Mouse (Mus musculus): ENCODE results near the gene Taok3. TPM values are rescaled to one million over a fixed set of nuclear protein-coding genes. Genes with fewer than 3 reads are reported as not detected.

Taok3 gene
- polyA plus RNA-seq, 1 experiment from 2014 or later, result 13.3 TPM

DNA sequence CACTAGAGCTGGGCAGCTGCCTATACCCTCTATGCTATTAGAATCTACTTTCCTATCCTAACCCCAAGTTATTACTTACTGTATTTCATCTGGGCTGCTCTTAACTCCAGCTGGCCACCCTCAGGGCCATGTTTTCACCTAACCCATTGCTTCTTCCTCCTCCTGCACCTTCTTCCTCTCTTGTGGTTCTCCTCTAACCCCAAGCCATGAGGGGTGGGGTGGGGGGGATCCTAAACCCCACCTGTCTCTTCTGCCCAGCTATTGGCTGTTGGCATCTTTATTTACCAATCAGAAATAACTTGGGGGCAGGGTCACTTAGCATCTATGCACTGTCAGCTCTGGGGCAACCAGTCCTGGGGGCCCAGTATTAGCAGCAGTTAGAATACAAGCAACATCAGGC is 26.2 kb downstream of the Taok3 start:
- no peak overlapping the region for H3K9ac ChIP-seq
- no peaks in the 10 kb centered on the region for H3K36me3 ChIP-seq
- no peak overlapping the region for H3K27ac ChIP-seq (ENCODE audit: poor library complexity, severe bottlenecking)
- no peaks in the 10 kb centered on the region for H3K27me3 ChIP-seq (replicated peaks)
- ATAC-seq (ENCODE audit: insufficient number of reproducible peaks, low FRiP score), result no peak
- no peak overlapping the region for H3K4me2 ChIP-seq
- H3K4me3 ChIP-seq, result no peak overlapping the region
- peaks cover 7% of the 10 kb centered on the region; the same call in 1 of the 2 replicates for H3K4me1 ChIP-seq (replicated peaks)
- H3K9me3 ChIP-seq (replicated peaks), result peaks cover 5% of the 10 kb centered on the region; the same call in 1 of the 2 replicates

DNA sequence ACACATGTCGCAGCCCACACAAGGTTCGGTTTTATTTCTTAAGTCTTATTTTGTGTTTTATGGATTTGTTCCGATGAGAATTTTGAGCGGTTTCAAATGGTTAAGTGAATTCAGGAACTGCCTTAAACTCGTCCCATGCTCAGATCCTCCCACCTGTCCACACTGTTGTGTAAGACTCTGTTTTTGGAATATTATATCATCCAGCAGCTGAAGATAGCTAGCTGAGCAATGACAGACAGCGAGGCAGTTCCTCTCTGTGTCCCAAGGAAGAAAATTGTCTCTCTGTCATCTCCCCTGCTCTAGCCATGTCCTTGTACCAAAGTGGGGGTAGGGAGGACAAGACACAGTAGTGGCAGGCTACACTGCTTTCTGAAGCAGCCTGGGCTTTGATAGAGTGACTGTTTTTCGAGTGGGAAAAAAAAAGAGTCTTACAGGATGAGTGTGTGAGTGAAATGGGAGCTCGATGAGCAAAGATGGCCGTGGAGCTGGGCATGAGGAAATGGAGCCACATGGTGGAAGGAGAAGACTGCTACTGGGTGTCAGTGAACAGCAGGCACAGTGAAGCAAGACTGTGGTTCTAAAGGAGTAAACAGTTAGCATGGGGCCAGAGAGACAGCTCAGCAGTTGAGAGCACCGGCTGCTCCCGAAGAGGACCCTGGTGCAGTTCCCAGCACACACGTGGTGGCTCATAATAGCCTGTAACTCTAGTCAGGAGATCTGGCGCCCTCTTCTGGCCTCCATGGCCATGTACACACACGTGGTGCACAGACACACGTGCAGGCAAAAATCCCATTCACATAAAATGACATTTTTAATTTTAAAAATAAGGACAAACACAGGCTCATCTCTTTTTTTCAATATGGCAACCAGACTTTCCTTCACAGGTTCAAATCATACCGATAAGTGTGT is 27.5 kb downstream of the Taok3 start:
- Histone ChIP-seq H3K36me3 (no peaks in the 10 kb centered on the region), H3K4me3 (no peak overlapping the region), H3K4me1 (replicated peaks) (peaks cover 7% of the 10 kb centered on the region; the same call in 1 of the 2 replicates), H3K4me2 (no peak overlapping the region), H3K27me3 (replicated peaks) (no peaks in the 10 kb centered on the region), H3K9me3 (replicated peaks) (peaks cover 5% of the 10 kb centered on the region; the same call in 1 of the 2 replicates), H3K27ac (ENCODE audit: poor library complexity, severe bottlenecking) (no peak overlapping the region), H3K9ac (no peak overlapping the region)
- ATAC-seq (ENCODE audit: insufficient number of reproducible peaks, low FRiP score), result no peak
- WGBS, result 87% methylated on average over 16 of the region's 16 CpGs

DNA sequence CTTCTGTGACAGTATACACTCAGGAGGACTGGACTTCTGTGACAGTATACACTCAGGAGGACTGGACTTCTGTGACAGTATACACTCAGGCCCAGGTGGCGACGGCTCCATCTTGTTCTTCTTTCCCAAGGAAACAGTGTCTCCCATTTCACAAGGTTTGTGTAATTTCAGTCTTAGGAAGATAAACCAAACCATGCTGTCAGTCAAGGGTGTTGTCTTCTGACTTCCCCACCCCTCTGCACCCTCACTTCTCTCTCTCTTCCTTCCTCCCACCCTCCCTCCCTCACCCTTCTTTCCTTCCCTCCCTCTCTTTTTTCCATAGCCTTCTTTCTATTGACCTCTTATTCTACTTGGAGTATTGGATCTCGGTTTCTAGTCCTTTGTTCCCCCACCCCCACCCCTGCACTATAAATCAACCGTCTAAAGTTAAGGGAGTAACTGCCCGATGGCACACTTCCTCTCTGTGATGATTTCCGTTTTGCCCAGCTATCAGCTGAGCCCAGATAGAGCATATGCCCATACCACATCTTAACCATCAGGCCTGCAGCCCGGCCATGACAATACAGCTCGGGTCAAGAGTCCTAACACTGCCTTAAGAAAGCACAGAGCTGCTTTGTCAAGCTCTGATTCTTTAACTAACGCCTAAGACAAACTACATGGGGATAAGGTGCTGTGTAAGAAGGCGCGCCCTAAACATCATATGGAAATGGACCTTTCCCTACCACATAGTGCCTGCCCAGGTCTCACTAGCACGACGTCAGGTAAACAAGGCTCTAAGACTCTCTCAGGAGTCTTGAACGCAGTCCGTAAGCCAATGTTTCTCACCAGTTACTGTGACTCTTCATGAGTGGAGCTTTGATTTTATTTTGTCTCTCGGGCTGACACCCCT is 29.4 kb downstream of the Taok3 start:
- ATAC-seq (ENCODE audit: insufficient number of reproducible peaks, low FRiP score), result no peak
- Histone ChIP-seq H3K27ac (ENCODE audit: poor library complexity, severe bottlenecking) (no peak overlapping the region), H3K4me2 (no peak overlapping the region), H3K4me3 (no peak overlapping the region), H3K36me3 (no peaks in the 10 kb centered on the region), H3K27me3 (replicated peaks) (no peaks in the 10 kb centered on the region), H3K4me1 (replicated peaks) (peaks cover 7% of the 10 kb centered on the region; the same call in 1 of the 2 replicates), H3K9ac (no peak overlapping the region), H3K9me3 (replicated peaks) (peaks cover 11% of the 10 kb centered on the region)
- WGBS, result 68% methylated on average over 16 of the region's 16 CpGs

GRCm38 (mm10) chr5:117150068-117150467 is 30.1 kb downstream of the Taok3 start:
- Histone ChIP-seq H3K4me3 (no peak overlapping the region), H3K9ac (no peak overlapping the region), H3K9me3 (replicated peaks) (peaks cover 11% of the 10 kb centered on the region), H3K27ac (ENCODE audit: poor library complexity, severe bottlenecking) (no peak overlapping the region), H3K27me3 (replicated peaks) (no peaks in the 10 kb centered on the region), H3K36me3 (no peaks in the 10 kb centered on the region), H3K4me1 (replicated peaks) (peaks cover 7% of the 10 kb centered on the region; the same call in 1 of the 2 replicates), H3K4me2 (no peak overlapping the region)
- no peak for ATAC-seq (ENCODE audit: insufficient number of reproducible peaks, low FRiP score)
- 83% methylated on average over 5 of the region's 5 CpGs for whole genome bisulfite sequencing

DNA sequence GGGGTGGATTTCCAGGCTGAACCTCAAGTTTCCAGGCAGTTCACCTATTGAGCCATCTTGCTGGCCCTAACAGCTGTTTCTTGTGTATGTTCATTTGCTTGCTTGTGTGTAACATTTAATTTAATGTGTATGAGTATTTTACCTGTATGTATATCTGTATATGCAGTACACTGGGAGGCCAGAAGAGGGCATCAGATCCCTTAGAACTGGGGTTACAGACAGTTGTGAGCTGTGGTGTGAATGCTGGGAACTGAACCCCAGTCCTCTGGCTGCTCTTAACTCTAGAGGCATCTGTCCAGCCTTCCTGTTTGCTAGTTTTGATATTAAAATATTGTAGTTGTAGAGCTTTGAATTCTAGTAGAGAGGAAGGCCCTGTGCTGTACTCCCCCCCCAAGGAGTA is 33.0 kb downstream of the Taok3 start:
- no peak overlapping the region for H3K27ac ChIP-seq (ENCODE audit: poor library complexity, severe bottlenecking)
- H3K36me3 ChIP-seq, result no peaks in the 10 kb centered on the region
- H3K9ac ChIP-seq, result no peak overlapping the region
- H3K4me3 ChIP-seq, result no peak overlapping the region
- H3K4me1 ChIP-seq (replicated peaks), result peaks cover 7% of the 10 kb centered on the region; the same call in 1 of the 2 replicates
- peaks cover 6% of the 10 kb centered on the region for H3K9me3 ChIP-seq (replicated peaks)
- no peak overlapping the region for H3K4me2 ChIP-seq
- no peak for ATAC-seq (ENCODE audit: insufficient number of reproducible peaks, low FRiP score)
- H3K27me3 ChIP-seq (replicated peaks), result no peaks in the 10 kb centered on the region

DNA sequence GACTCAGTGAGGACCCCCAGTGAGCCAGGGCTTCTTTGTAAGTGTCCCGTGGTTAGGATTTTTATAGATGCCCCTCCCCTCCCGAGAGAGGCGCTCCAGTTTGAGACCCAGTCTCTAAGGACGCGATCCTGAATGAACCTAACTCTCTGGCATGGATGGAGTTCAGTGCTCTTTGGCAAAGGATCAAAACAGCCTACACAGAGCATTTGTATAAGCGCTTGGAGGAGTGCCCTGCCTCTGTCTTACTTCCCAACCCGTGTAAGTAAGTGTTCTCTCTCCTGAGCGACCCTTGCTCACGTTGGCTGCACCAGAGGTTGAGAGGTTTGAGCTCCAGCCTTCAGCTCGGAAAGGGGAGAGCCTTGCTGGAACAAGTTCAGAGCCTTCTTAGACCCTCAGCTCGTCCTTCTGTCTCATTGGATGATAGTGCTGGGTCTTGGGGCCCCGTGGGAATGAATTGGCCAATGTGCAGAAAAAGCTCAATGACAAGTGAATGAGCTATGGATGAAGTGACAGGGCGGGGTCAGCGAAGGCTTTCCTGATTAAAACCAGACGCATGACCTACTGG is 33.7 kb downstream of the Taok3 start:
- H3K27ac ChIP-seq (ENCODE audit: poor library complexity, severe bottlenecking), result peak overlapping the region; percentile 21; the same call in 1 of the 2 replicates
- WGBS, result 72% methylated on average over 15 of the region's 15 CpGs
- no peak overlapping the region for H3K4me3 ChIP-seq
- H3K27me3 ChIP-seq (replicated peaks), result no peaks in the 10 kb centered on the region
- no peak for ATAC-seq (ENCODE audit: insufficient number of reproducible peaks, low FRiP score)
- H3K4me2 ChIP-seq, result no peak overlapping the region
- H3K9ac ChIP-seq, result no peak overlapping the region
- peaks cover 7% of the 10 kb centered on the region; the same call in 1 of the 2 replicates for H3K4me1 ChIP-seq (replicated peaks)
- no peaks in the 10 kb centered on the region for H3K36me3 ChIP-seq
- peaks cover 8% of the 10 kb centered on the region for H3K9me3 ChIP-seq (replicated peaks)

GRCm38 (mm10) chr5:117158335-117159018 is 38.5 kb downstream of the Taok3 start:
- Histone ChIP-seq H3K9ac (no peak overlapping the region), H3K4me3 (no peak overlapping the region), H3K27ac (ENCODE audit: poor library complexity, severe bottlenecking) (peak overlapping the region; percentile 9; the same call in 1 of the 2 replicates), H3K4me1 (replicated peaks) (peaks cover 17% of the 10 kb centered on the region), H3K4me2 (no peak overlapping the region), H3K27me3 (replicated peaks) (no peaks in the 10 kb centered on the region), H3K36me3 (no peaks in the 10 kb centered on the region), H3K9me3 (replicated peaks) (0 out of 2 replicates have a peak, but pooled peaks cover 5% of the 10 kb centered on the region)
- ATAC-seq (ENCODE audit: insufficient number of reproducible peaks, low FRiP score), result no peak
- 79% methylated on average over 7 of the region's 7 CpGs for WGBS

DNA sequence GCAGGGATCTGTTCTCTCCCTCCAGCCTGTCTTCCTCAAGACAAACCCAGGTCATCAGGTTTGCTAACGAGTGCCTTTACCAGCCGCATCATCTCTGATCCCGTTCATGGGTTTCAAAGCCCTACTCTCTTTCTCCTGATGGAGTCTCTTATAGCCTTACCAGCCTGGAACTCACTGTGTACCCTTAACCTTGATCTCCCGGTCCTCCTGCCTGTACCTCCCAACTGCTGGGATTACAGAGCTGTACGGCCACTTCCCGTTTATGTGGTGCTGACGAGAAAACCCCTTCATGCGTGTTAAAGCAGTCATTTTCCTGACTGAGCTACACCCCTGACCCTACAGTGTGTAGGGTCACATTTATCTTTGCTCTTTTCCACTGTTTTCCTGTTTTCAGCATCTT is 39.4 kb downstream of the Taok3 start:
- ATAC-seq (ENCODE audit: insufficient number of reproducible peaks, low FRiP score), result no peak
- H3K4me2 ChIP-seq, result no peak overlapping the region
- no peaks in the 10 kb centered on the region for H3K36me3 ChIP-seq
- 0 out of 2 replicates have a peak, but pooled peaks cover 9% of the 10 kb centered on the region for H3K9me3 ChIP-seq (replicated peaks)
- 49% methylated on average over 8 of the region's 8 CpGs for WGBS
- H3K27ac ChIP-seq (ENCODE audit: poor library complexity, severe bottlenecking), result no peak overlapping the region
- no peaks in the 10 kb centered on the region for H3K27me3 ChIP-seq (replicated peaks)
- peaks cover 17% of the 10 kb centered on the region for H3K4me1 ChIP-seq (replicated peaks)
- no peak overlapping the region for H3K4me3 ChIP-seq
- H3K9ac ChIP-seq, result no peak overlapping the region

DNA sequence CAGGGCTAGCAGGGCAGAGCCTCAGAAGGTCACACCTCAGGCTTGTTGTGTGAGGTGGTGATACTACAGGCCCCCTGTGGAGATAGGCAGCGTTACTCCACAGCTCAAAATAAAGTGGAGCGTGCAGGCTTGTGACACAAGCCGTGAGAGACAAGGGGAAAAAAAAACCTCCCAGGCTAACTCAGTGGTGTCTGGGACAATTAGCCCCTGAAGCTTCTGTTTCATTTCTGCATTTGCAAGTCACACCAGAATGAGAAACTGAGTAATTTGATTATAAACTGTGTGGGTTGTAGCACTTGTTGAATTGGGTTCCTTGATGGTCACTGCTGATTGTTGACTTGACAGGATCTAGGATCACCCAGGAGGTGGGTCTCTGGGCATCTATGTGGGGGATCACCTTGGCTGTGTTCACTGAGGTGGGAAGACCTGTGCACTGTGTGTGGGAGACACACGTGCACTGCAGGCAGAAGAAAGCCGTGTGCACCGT is 39.9 kb downstream of the Taok3 start:
- Histone ChIP-seq H3K36me3 (no peaks in the 10 kb centered on the region), H3K27me3 (replicated peaks) (no peaks in the 10 kb centered on the region), H3K27ac (ENCODE audit: poor library complexity, severe bottlenecking) (no peak overlapping the region), H3K9me3 (replicated peaks) (0 out of 2 replicates have a peak, but pooled peaks cover 9% of the 10 kb centered on the region), H3K4me2 (no peak overlapping the region), H3K4me1 (replicated peaks) (peaks cover 17% of the 10 kb centered on the region), H3K9ac (no peak overlapping the region), H3K4me3 (no peak overlapping the region)
- WGBS, result 47% methylated on average over 6 of the region's 6 CpGs
- ATAC-seq (ENCODE audit: insufficient number of reproducible peaks, low FRiP score), result no peak

- 0 out of 2 replicates have a peak, but pooled peaks cover 9% of the 10 kb centered on the region for H3K9me3 ChIP-seq (replicated peaks)
- H3K27me3 ChIP-seq (replicated peaks), result no peaks in the 10 kb centered on the region
- WGBS, result 64% methylated on average over 10 of the region's 10 CpGs
- H3K9ac ChIP-seq, result 0 out of 2 replicates have a peak overlapping the region, but pooled peaks have one; percentile 6
- no peak for ATAC-seq (ENCODE audit: insufficient number of reproducible peaks, low FRiP score)
- H3K36me3 ChIP-seq, result no peaks in the 10 kb centered on the region
- H3K4me2 ChIP-seq, result no peak overlapping the region
- no peak overlapping the region for H3K27ac ChIP-seq (ENCODE audit: poor library complexity, severe bottlenecking)
- no peak overlapping the region for H3K4me3 ChIP-seq
- peaks cover 17% of the 10 kb centered on the region for H3K4me1 ChIP-seq (replicated peaks)
These were observed 40.6 kb downstream of the Taok3 start for GRCm38 (mm10) chr5:117160499-117160898.

Data from heart, embryonic 12.5 days (tissue).